Mouse (Mus musculus) intestine, embryonic 14.5 days (tissue): ENCODE data around the gene Gm14214. TPM values are rescaled to one million over a fixed set of nuclear protein-coding genes. Genes with fewer than 3 reads are reported as not detected.

Experiments used
- ATAC-seq: fragments of 200-750 bp; cut with Nextera tagmentation; replicated peaks from 2 replicates; pipeline ENCODE4 v1.8.0; 2017; ENCODE audit warnings: low read depth, moderate number of reproducible peaks, moderate TSS enrichment, moderate library complexity; ENCODE audit not compliant: low FRiP score, low TSS enrichment
- DNase-seq: peaks from one replicate; pipeline ENCODE4 v3.0.0-alpha.2; 2018; ENCODE audit warnings: low spot score
- H3K27ac ChIP-seq: fragments of 300-500 bp; sonication (generic); 2 replicates; pipeline ENCODE4 v1.5.1; 2014; ENCODE audit warnings: low read depth, mild to moderate bottlenecking, control low read depth
- H3K27me3 ChIP-seq: fragments of 300-500 bp; sonication (generic); replicated peaks from 2 replicates; pipeline ENCODE4 v1.6.1; 2014; ENCODE audit warnings: low read length, control low read depth; ENCODE audit not compliant: control insufficient read depth, insufficient read depth
- H3K36me3 ChIP-seq: fragments of 300-500 bp; sonication (generic); 2 replicates; pipeline ENCODE4 v1.6.1; 2014; ENCODE audit warnings: low read length, control low read depth; ENCODE audit not compliant: control insufficient read depth, insufficient read depth
- H3K4me1 ChIP-seq: fragments of 300-500 bp; sonication (generic); replicated peaks from 2 replicates; pipeline ENCODE4 v1.6.1; 2014; ENCODE audit warnings: low read length, control low read depth, mixed read lengths; ENCODE audit not compliant: control insufficient read depth, insufficient read depth
- H3K4me2 ChIP-seq: fragments of 300-500 bp; sonication (generic); 2 replicates; pipeline ENCODE4 v1.6.1; 2014; ENCODE audit warnings: low read length
- H3K4me3 ChIP-seq: fragments of 300-500 bp; sonication (generic); 2 replicates; pipeline ENCODE4 v1.5.1; 2014; ENCODE audit warnings: low read depth, low read length, control low read depth, mixed read lengths
- H3K9ac ChIP-seq: fragments of 300-500 bp; sonication (generic); 2 replicates; pipeline ENCODE4 v1.6.1; 2014; ENCODE audit warnings: mild to moderate bottlenecking, low read length
- H3K9me3 ChIP-seq: fragments of 300-500 bp; sonication (generic); 2 replicates; pipeline ENCODE4 v1.6.1; 2016; ENCODE audit warnings: low read length, control low read depth; ENCODE audit not compliant: control insufficient read depth
- WGBS: fragments of 180-500 bp; shearing (Covaris S2); extraction: QIAGEN DNeasy Blood & Tissue Kit; methylation state at CpG from one replicate; pipeline ENCODE4 v1.1.7; 2014; 5-methylcytosine and 5-hydroxymethylcytosine counted together
- polyA plus RNA-seq: library from polyadenylated mRNA; unstranded; fragments of >200 nt; fragmentation: Nextera tagmentation; extraction: Ambion mirVana; gene quantifications from 2 replicates; pipeline ENCODE4 v1.2.1, GENCODE M21; 2014

Gene Gm14214
- polyA plus RNA-seq, 1 experiment from 2014 or later: not detected

GRCm38 (mm10) chr2:154764828-154765497, 4.9 kb downstream of the Gm14214 start:
- Histone ChIP-seq H3K9me3 (peaks cover 4% of the 10 kb centered on the region; the same call in 1 of the 2 replicates), H3K27ac (no peak overlapping the region), H3K9ac (no peak overlapping the region), H3K4me2 (no peak overlapping the region), H3K4me3 (no peak overlapping the region), H3K4me1 (peaks cover 7% of the 10 kb centered on the region; the same call in 1 of the 2 replicates), H3K36me3 (no peaks in the 10 kb centered on the region), H3K27me3 (no peaks in the 10 kb centered on the region)
- WGBS: 83% methylated on average over 9 of the region's 9 CpGs
- ATAC-seq (no peak), DNase-seq (no peak)

GRCm38 (mm10) chr2:154763226-154763625, 6.6 kb downstream of the Gm14214 start:
- Histone ChIP-seq H3K27me3 (no peaks in the 10 kb centered on the region), H3K27ac (no peak overlapping the region), H3K9me3 (peaks cover 4% of the 10 kb centered on the region; the same call in 1 of the 2 replicates), H3K9ac (no peak overlapping the region), H3K4me1 (peaks cover 7% of the 10 kb centered on the region; the same call in 1 of the 2 replicates), H3K36me3 (no peaks in the 10 kb centered on the region), H3K4me3 (no peak overlapping the region), H3K4me2 (no peak overlapping the region)
- ATAC-seq: no peak
- 70% methylated on average over 3 of the region's 3 CpGs for WGBS
- DNase-seq: no peak

GRCm38 (mm10) chr2:154758454-154758853, 11.4 kb downstream of the Gm14214 start:
- WGBS: 83% methylated on average over 1 of the region's 1 CpGs
- Histone ChIP-seq H3K36me3 (no peaks in the 10 kb centered on the region), H3K27me3 (no peaks in the 10 kb centered on the region), H3K4me2 (no peak overlapping the region), H3K9ac (no peak overlapping the region), H3K27ac (no peak overlapping the region), H3K4me3 (no peak overlapping the region), H3K4me1 (0 out of 2 replicates have a peak, but pooled peaks cover 3% of the 10 kb centered on the region), H3K9me3 (peaks cover 4% of the 10 kb centered on the region; the same call in 1 of the 2 replicates)
- ATAC-seq: no peak
- no peak for DNase-seq

- Histone ChIP-seq H3K9ac (no peak overlapping the region), H3K36me3 (no peaks in the 10 kb centered on the region), H3K4me1 (no peaks in the 10 kb centered on the region), H3K4me2 (no peak overlapping the region), H3K27me3 (no peaks in the 10 kb centered on the region), H3K27ac (no peak overlapping the region), H3K9me3 (peaks cover 4% of the 10 kb centered on the region; the same call in 1 of the 2 replicates), H3K4me3 (no peak overlapping the region)
- ATAC-seq (no peak), DNase-seq (no peak)
- 78% methylated on average over 5 of the region's 5 CpGs for WGBS
Observed at GRCm38 (mm10) chr2:154757691-154758090, 12.1 kb downstream of the Gm14214 start.

- H3K9me3 ChIP-seq: no peaks in the 10 kb centered on the region
- H3K27ac ChIP-seq: no peak overlapping the region
- H3K9ac ChIP-seq: no peak overlapping the region
- 64% methylated on average over 6 of the region's 6 CpGs for WGBS
- H3K36me3 ChIP-seq: no peaks in the 10 kb centered on the region
- ATAC-seq (no peak), DNase-seq (no peak)
- no peak overlapping the region for H3K4me2 ChIP-seq
- no peak overlapping the region for H3K4me3 ChIP-seq
- no peaks in the 10 kb centered on the region for H3K4me1 ChIP-seq
- H3K27me3 ChIP-seq: no peaks in the 10 kb centered on the region
Observed at GRCm38 (mm10) chr2:154755791-154756190, 14.0 kb downstream of the Gm14214 start.

- Histone ChIP-seq H3K4me2 (no peak overlapping the region), H3K4me1 (peaks cover 8% of the 10 kb centered on the region), H3K27ac (no peak overlapping the region), H3K9ac (no peak overlapping the region), H3K4me3 (no peak overlapping the region), H3K9me3 (no peaks in the 10 kb centered on the region), H3K36me3 (no peaks in the 10 kb centered on the region), H3K27me3 (no peaks in the 10 kb centered on the region)
- WGBS: 88% methylated on average over 2 of the region's 2 CpGs
- DNase-seq: no peak
- ATAC-seq: no peak
Observed at GRCm38 (mm10) chr2:154754068-154754560, 15.7 kb downstream of the Gm14214 start.

- Histone ChIP-seq H3K4me2 (no peak overlapping the region), H3K27ac (no peak overlapping the region), H3K36me3 (no peaks in the 10 kb centered on the region), H3K4me1 (peaks cover 11% of the 10 kb centered on the region), H3K9me3 (no peaks in the 10 kb centered on the region), H3K27me3 (no peaks in the 10 kb centered on the region), H3K4me3 (no peak overlapping the region), H3K9ac (no peak overlapping the region)
- 58% methylated on average over 8 of the region's 8 CpGs for WGBS
- DNase-seq (no peak), ATAC-seq (no peak)
Observed at GRCm38 (mm10) chr2:154751924-154752323, 17.9 kb downstream of the Gm14214 start.

GRCm38 (mm10) chr2:154749046-154750036, 20.5 kb downstream of the Gm14214 start:
- DNase-seq (peak; percentile 71), ATAC-seq (0 out of 2 replicates have a peak, but pooled peaks have one; percentile 50)
- H3K4me3 ChIP-seq: no peak overlapping the region
- H3K4me2 ChIP-seq: peak overlapping the region; percentile 14; the same call in 1 of the 2 replicates
- H3K4me1 ChIP-seq: peaks cover 11% of the 10 kb centered on the region
- no peaks in the 10 kb centered on the region for H3K36me3 ChIP-seq
- H3K27ac ChIP-seq: peak overlapping the region; percentile 69
- 53% methylated on average over 23 of the region's 23 CpGs for WGBS
- no peak overlapping the region for H3K9ac ChIP-seq
- H3K9me3 ChIP-seq: no peaks in the 10 kb centered on the region
- no peaks in the 10 kb centered on the region for H3K27me3 ChIP-seq
